Mouse (Mus musculus) CH12.LX (cell line): ENCODE results near the gene Ugt1a5.

Source experiments
- BHLHE40 ChIP-seq: IDR thresholded peaks from 2 replicates; pipeline ENCODE4 v1.6.1; 2011; ENCODE audit warnings: mild to moderate bottlenecking, low read depth, low read length, improper control_type of control experiment
- CTCF ChIP-seq, 2 experiments: IDR thresholded peaks in 1 of 2; conservative IDR thresholded peaks in 1 of 2; 2 replicates each; pipeline ENCODE4 v1.5.1; 2011 to 2012; ENCODE audit warnings: low read depth in 2 of 2, low read length in 2 of 2, improper control_type of control experiment in 1 of 2, inconsistent platforms in 1 of 2, mild to moderate bottlenecking in 1 of 2, moderate library complexity in 1 of 2
- EP300 ChIP-seq: IDR thresholded peaks from 2 replicates; pipeline ENCODE4 v1.6.1; 2011; ENCODE audit warnings: low read length, improper control_type of control experiment
- ETS1 ChIP-seq: conservative IDR thresholded peaks from 2 replicates; pipeline ENCODE4 v1.6.1; 2012; ENCODE audit warnings: low read depth, mild to moderate bottlenecking, inconsistent platforms, low read length, improper control_type of control experiment, moderate library complexity
- JUND ChIP-seq: conservative IDR thresholded peaks from 2 replicates; pipeline ENCODE4 v1.6.1; 2011; ENCODE audit warnings: low read depth, low read length, improper control_type of control experiment
- MAFK ChIP-seq: IDR thresholded peaks from 2 replicates; pipeline ENCODE4 v1.6.1; 2011; ENCODE audit warnings: low read length, improper control_type of control experiment; ENCODE audit not compliant: insufficient replicate concordance
- MAX ChIP-seq: IDR thresholded peaks from 2 replicates; pipeline ENCODE4 v1.6.1; 2011; ENCODE audit warnings: low read length, improper control_type of control experiment
- MAZ ChIP-seq: IDR thresholded peaks from 2 replicates; pipeline ENCODE4 v1.6.1; 2012; ENCODE audit warnings: low read depth, mild to moderate bottlenecking, inconsistent platforms, low read length, improper control_type of control experiment, moderate library complexity
- POLR2A ChIP-seq: IDR thresholded peaks from 2 replicates; pipeline ENCODE4 v1.6.1; 2011; ENCODE audit warnings: low read depth, mild to moderate bottlenecking, improper control_type of control experiment, low read length
- POLR2AphosphoS2 ChIP-seq: IDR thresholded peaks from 2 replicates; pipeline ENCODE4 v1.6.1; 2011; ENCODE audit warnings: low read depth, low read length, improper control_type of control experiment
- RAD21 ChIP-seq: IDR thresholded peaks from 2 replicates; pipeline ENCODE4 v1.6.1; 2011; ENCODE audit warnings: low read depth, mild to moderate bottlenecking, low read length, improper control_type of control experiment, moderate library complexity
- TBP ChIP-seq: conservative IDR thresholded peaks from 2 replicates; pipeline ENCODE4 v1.6.1; 2011; ENCODE audit warnings: low read depth, low read length, improper control_type of control experiment

GRCm38 (mm10) chr1:88230421-88230820, 64.6 kb downstream of the Ugt1a5 start:
- TF ChIP-seq CTCF (conservative IDR thresholded peaks at IDR 0.05 in 1 of 2, IDR thresholded peaks at IDR 0.05 in 1 of 2; ENCODE audit: low read depth in 2 of 2, low read length in 2 of 2) (no peak), POLR2A (no peak), EP300 (no peak), MAZ (no peak), MAFK (no peak), POLR2AphosphoS2 (no peak), TBP (no peak), RAD21 (no peak), JUND (no peak), MAX (no peak), BHLHE40 (no peak), ETS1 (no peak)
